Mouse (Mus musculus) liver, adult 2 months (tissue): ENCODE results near the gene Kcnip2. TPM values are rescaled to one million over a fixed set of nuclear protein-coding genes. Genes with fewer than 3 reads are reported as not detected.
A peak's percentile ranks its signal among the peaks of the same experiment; 100 is the strongest.

Experiments used
- DNase-seq: peaks from one replicate; pipeline ENCODE4 v3.0.0-alpha.2; 2011; ENCODE audit warnings: low read depth, low spot score; ENCODE audit errors: extremely low read depth
- H3K27ac ChIP-seq: fragments of 200-500 bp; replicated peaks from 2 replicates; pipeline ENCODE4 v1.5.1; 2012; ENCODE audit warnings: low read depth, mild to moderate bottlenecking, control low read depth, inconsistent platforms, low read length; ENCODE audit not compliant: insufficient read depth
- H3K27me3 ChIP-seq: fragments of 200-500 bp; 2 replicates; pipeline ENCODE4 v1.6.1; 2012; ENCODE audit warnings: mild to moderate bottlenecking, moderate library complexity, low read length, inconsistent platforms; ENCODE audit not compliant: control insufficient read depth, insufficient read depth
- H3K36me3 ChIP-seq: fragments of 200-500 bp; 2 replicates; pipeline ENCODE4 v1.6.1; 2012; ENCODE audit warnings: low read length, inconsistent platforms; ENCODE audit not compliant: control insufficient read depth, insufficient read depth
- H3K4me1 ChIP-seq: fragments of 200-500 bp; 2 replicates; pipeline ENCODE4 v1.6.1; 2011; ENCODE audit warnings: low read length; ENCODE audit not compliant: control insufficient read depth, insufficient read depth
- H3K4me3 ChIP-seq: fragments of 200-500 bp; 2 replicates; pipeline ENCODE4 v1.5.1; 2011; ENCODE audit warnings: low read depth, mild to moderate bottlenecking, control low read depth, low read length, moderate library complexity; ENCODE audit not compliant: insufficient read depth
- H3K79me2 ChIP-seq: fragments of 200-500 bp; 2 replicates; pipeline ENCODE4 v1.6.1; 2012; ENCODE audit warnings: inconsistent platforms, mild to moderate bottlenecking, low read length, moderate library complexity; ENCODE audit not compliant: control insufficient read depth, insufficient read depth
- H3K9ac ChIP-seq: fragments of 200-500 bp; 2 replicates; pipeline ENCODE4 v1.6.1; 2012; ENCODE audit warnings: low read depth, mild to moderate bottlenecking, control low read depth, inconsistent platforms, low read length
- CTCF ChIP-seq: fragments of 200-500 bp; IDR thresholded peaks from 2 replicates; pipeline ENCODE4 v1.5.1; 2011; ENCODE audit warnings: low read depth, low read length, control low read depth
- POLR2A ChIP-seq: fragments of 200-500 bp; IDR thresholded peaks from 2 replicates; pipeline ENCODE4 v1.6.1; 2011; ENCODE audit warnings: low read length, control low read depth; ENCODE audit not compliant: insufficient read depth; ENCODE audit errors: extremely low read depth
- WGBS: fragments of 180-500 bp; shearing (Covaris S2); methylation state at CpG from one replicate; pipeline ENCODE4 v1.1.7; 2018; 5-methylcytosine and 5-hydroxymethylcytosine counted together
- polyA plus RNA-seq: library from polyadenylated mRNA; depleted of rRNA; stranded (reverse); fragments of >200 nt; gene quantifications from 2 replicates; pipeline ENCODE4 v1.2.3, GENCODE M21; 2012
- total RNA-seq: library from RNA; depleted of rRNA; stranded (reverse); fragments of >200 nt; gene quantifications from 2 replicates; pipeline ENCODE4 v1.2.3, GENCODE M21; 2014

The Kcnip2 gene
- total and polyA plus RNA-seq, 2 experiments, result 0.02 TPM; not detected in 1

DNA sequence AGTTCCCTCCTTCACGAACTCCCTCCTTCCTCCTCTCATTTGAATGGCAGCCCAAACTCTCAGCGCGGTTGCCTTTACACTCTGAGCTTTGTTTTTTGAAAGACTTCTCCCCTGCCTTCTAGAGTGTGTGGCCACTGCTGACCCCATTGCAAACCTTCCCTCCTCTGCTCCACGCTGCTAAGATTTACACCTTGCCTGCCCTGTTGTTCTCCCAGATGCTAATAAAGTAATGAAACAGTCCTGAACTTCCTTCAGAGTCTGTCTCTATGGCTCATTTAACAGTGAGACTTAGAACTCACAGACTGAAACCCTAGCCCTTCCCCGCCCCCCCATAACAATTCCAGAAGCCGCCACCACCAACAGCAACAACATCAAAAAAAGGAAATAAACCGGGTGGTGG is 26.5 kb downstream of the Kcnip2 start:
- WGBS, result 89% methylated on average over 7 of the region's 7 CpGs
- DNase-seq, result no peak
- H3K4me3 ChIP-seq, result no peak overlapping the region
- H3K4me1 ChIP-seq, result no peaks in the 10 kb centered on the region
- TF ChIP-seq CTCF (no peak), POLR2A (no peak)
- no peaks in the 10 kb centered on the region for H3K79me2 ChIP-seq
- H3K27ac ChIP-seq, result no peak overlapping the region
- no peaks in the 10 kb centered on the region for H3K36me3 ChIP-seq
- H3K9ac ChIP-seq, result no peak overlapping the region
- H3K27me3 ChIP-seq, result no peaks in the 10 kb centered on the region

DNA sequence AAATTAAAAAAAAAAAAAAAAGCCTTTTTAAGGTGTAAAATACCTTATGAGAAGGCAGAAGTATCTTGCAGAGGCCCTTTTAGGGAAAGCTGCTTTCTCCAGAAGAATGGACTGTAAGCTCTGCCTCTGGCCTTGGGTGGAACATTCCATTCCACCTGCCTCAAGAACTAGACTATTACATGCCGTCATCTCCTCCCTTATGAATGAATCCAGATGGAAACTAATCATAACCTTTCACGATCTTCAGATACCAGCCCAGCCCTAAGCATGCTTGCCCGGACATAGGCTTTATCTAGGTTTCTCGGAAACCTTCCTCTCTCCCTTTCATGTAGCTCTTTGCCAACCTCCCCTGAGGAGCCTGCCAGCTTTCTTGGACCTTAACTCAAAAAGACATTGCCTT is 27.5 kb downstream of the Kcnip2 start:
- no peaks in the 10 kb centered on the region for H3K36me3 ChIP-seq
- peaks cover 4% of the 10 kb centered on the region for H3K4me1 ChIP-seq
- DNase-seq, result no peak
- no peak overlapping the region for H3K4me3 ChIP-seq
- H3K27ac ChIP-seq, result no peak overlapping the region
- TF ChIP-seq POLR2A (no peak), CTCF (no peak)
- no peaks in the 10 kb centered on the region for H3K79me2 ChIP-seq
- H3K9ac ChIP-seq, result no peak overlapping the region
- no peaks in the 10 kb centered on the region for H3K27me3 ChIP-seq
- WGBS, result 88% methylated on average over 4 of the region's 4 CpGs

DNA sequence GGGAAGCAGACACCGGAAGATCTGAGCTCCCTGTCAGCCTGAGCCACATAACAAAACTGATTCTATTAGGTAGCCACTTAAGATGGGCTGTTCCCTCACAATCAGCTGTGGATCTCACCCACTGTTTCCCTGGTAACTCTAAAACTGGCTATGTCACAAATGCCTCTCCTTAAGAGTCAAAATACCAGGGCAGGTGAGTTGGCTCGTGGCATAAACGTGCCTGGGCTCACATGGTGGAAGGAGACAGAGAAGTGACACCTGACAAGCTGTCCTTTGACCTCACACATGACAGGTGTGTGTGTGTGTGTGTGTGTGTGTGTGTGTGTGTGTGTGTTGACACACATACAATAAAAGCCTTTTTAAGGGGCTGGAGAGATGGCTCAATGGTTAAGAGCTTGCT is 28.4 kb downstream of the Kcnip2 start:
- Histone ChIP-seq H3K9ac (no peak overlapping the region), H3K4me1 (peaks cover 4% of the 10 kb centered on the region), H3K27me3 (no peaks in the 10 kb centered on the region), H3K27ac (no peak overlapping the region), H3K4me3 (no peak overlapping the region), H3K36me3 (no peaks in the 10 kb centered on the region), H3K79me2 (peaks cover 7% of the 10 kb centered on the region)
- TF ChIP-seq CTCF (no peak), POLR2A (no peak)
- 72% methylated on average over 3 of the region's 3 CpGs for WGBS
- DNase-seq, result no peak

DNA sequence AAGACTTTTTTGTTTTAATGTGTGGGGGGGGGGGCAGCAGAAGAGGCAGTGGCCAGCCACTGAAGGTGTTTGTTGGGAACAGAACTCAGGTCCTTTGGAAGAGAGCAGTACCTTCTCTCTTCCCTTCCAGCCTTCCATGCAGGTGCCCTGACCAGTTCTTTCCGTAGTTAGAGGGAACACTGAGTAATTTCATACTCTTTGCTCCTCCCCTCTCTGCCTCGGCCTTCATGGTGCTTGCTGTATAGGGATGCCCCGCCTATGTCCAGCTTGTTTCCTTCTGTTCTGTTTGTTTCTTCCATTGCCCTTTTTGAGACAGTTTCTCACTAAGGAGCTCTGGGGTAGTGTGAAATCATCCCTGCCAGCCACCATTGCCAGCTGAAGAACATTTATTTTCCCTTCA is 30.4 kb downstream of the Kcnip2 start:
- Histone ChIP-seq H3K9ac (no peak overlapping the region), H3K79me2 (peaks cover 16% of the 10 kb centered on the region), H3K27ac (no peak overlapping the region), H3K4me1 (peaks cover 4% of the 10 kb centered on the region), H3K4me3 (no peak overlapping the region), H3K36me3 (no peaks in the 10 kb centered on the region), H3K27me3 (no peaks in the 10 kb centered on the region)
- TF ChIP-seq CTCF (no peak), POLR2A (no peak)
- DNase-seq, result no peak
- 77% methylated on average over 3 of the region's 3 CpGs for WGBS

DNA sequence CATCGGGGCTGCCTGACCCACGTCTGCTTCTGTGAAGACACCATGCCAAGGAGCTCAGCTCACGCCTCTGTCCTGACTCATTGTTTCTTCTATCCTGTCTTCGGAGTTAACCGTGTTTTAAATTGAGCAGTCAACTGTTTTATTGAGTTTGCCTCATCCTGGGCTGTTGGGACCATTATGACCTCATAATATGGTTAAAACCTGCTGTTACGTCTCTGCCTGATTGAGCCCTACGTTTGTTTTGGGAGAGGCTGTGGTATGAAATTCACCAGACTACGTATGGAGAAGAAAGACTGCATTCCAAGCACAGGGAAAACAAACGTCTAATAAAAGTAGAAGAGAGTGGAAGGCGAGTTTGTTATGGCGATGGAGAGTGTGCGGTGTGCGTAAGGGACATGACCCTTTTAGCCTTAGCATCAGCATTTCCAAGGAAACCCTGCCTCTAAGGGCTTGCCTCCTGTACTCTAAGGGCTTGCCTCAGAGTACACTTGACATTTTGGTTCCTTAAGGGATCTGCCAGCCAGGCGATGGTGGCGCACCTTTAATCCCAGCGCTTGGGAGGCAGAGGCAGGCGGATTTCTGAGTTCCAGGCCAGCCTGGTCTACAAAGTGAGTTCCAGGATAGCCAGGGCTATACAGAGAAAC is 31.8 kb downstream of the Kcnip2 start:
- WGBS, result 34% methylated on average over 17 of the region's 17 CpGs
- Histone ChIP-seq H3K4me1 (peaks cover 4% of the 10 kb centered on the region), H3K4me3 (peak overlapping the region; percentile 54), H3K27ac (peak overlapping the region; percentile 55), H3K36me3 (no peaks in the 10 kb centered on the region), H3K9ac (peak overlapping the region; percentile 38), H3K27me3 (no peaks in the 10 kb centered on the region), H3K79me2 (peaks cover 25% of the 10 kb centered on the region)
- DNase-seq, result no peak
- TF ChIP-seq CTCF, result no peak
- no peak for TF ChIP-seq POLR2A

DNA sequence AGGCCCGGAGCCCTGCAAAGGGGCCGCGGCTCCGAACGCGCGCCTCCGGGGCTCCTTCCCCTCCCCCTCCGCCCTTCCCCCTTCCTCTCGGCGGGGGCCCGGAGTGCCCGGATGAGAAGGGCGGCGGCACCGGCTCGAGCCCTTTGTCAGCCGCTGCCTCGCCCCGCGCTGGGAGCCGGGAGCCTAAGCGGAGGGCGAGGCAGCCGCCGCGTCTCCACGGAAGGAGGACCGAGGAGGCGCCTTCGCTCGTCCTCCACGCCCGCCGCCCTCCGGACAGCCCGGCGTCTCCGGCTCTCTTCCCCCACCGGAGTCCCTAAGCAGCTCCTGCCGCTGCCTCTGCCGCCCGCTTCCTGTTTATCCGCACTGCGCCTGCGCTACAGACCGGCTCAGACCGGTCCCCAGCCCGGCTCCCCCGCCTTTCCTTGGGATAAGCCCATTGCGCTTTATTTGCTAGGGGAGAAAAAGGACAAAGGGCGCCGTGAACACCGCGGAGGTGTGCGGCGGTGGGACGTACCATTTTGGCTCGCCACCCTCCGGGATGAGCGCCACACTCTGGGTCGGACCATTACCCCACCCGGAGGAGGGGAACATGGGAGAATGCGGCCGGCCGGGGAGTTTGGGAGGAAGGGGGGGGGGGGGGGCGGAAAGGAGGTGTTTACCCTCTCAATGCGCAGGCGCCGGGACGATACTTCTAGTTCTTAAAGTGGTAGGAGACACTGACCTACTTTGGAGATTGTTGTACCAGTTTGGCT is 32.5 kb downstream of the Kcnip2 start, which contains the start of gene Mgea5:
Gene Mgea5, minus strand, starts transcription at position 657 of the 752 bp plus-strand sequence.
- under 1% methylated on average over 54 of the region's 71 CpGs for WGBS
- peak within 1 kb of the TSS; percentile 99 for H3K4me3 ChIP-seq
- no peak for TF ChIP-seq CTCF
- peak; percentile 87 for TF ChIP-seq POLR2A

More for the DNA sequence above, 32.5 kb downstream of the Kcnip2 start, which contains the start of gene Mgea5:
- H3K27me3 ChIP-seq, result no peaks in the 10 kb centered on the region
- H3K79me2 ChIP-seq, result peaks cover 25% of the 10 kb centered on the region
- DNase-seq, result peak; percentile 95
- H3K27ac ChIP-seq, result peak within 1 kb of the TSS; percentile 92
- H3K4me1 ChIP-seq, result peaks cover 4% of the 10 kb centered on the region
- H3K36me3 ChIP-seq, result peaks cover 3% of the 10 kb centered on the region; the same call in 1 of the 2 replicates
- peak within 1 kb of the TSS; percentile 97 for H3K9ac ChIP-seq
